8 mouse cellular contexts compared by ENCODE assay signal in genomic region chr10:85330938-85331691, GRCm38 (mm10). TPM values are rescaled to one million over a fixed set of nuclear protein-coding genes. Genes with fewer than 3 reads are reported as not detected.
A peak's percentile ranks its signal among the peaks of the same experiment; 100 is the strongest.
DNase-seq lines count a peak whose midpoint lies in the region; ATAC-seq and TF ChIP-seq lines count a peak whose summit lies in the region.

No protein-coding gene starts in this region.

- DNase-seq in lung, adult 18-20 months = peak; percentile 20 to 39
- no peak for DNase-seq in lung, adult 2 months
- DNase-seq in gastrocnemius, postnatal 14 days = peak; percentile 50
- DNase-seq in liver, embryonic 11.5 days (ENCODE audit: low spot score) = peak; percentile 56
- DNase-seq in spleen, adult 18-20 months = no peak
- DNase-seq in layer of hippocampus, adult 18-20 months (ENCODE audit: low spot score in 2 of 2) = no peak

- TF ChIP-seq POLR2A in lung, adult 2 months (IDR thresholded peaks at IDR 0.05; ENCODE audit: borderline replicate concordance, extremely low read depth, low read depth, low read length) = no peak

- H3K36me3 ChIP-seq in hindbrain, embryonic 16.5 days (ENCODE audit: control insufficient read depth, insufficient read depth, low read length) = no peaks in the 10 kb centered on the region
- H3K36me3 ChIP-seq in liver, embryonic 11.5 days (ENCODE audit: control insufficient read depth, insufficient read depth, low read length) = no peaks in the 10 kb centered on the region
- no peaks in the 10 kb centered on the region for H3K36me3 ChIP-seq in neural tube, embryonic 15.5 days

- no peaks in the 10 kb centered on the region for H3K27me3 ChIP-seq in hindbrain, embryonic 16.5 days (replicated peaks; ENCODE audit: control insufficient read depth, insufficient read depth, low read length)
- H3K27me3 ChIP-seq in liver, embryonic 11.5 days (replicated peaks; ENCODE audit: control insufficient read depth, insufficient read depth, low read length) = no peaks in the 10 kb centered on the region
- no peaks in the 10 kb centered on the region for H3K27me3 ChIP-seq in neural tube, embryonic 15.5 days (replicated peaks)

- H3K4me1 ChIP-seq in lung, adult 2 months (ENCODE audit: control insufficient read depth, insufficient read depth, low read length) = no peaks in the 10 kb centered on the region
- no peaks in the 10 kb centered on the region for H3K4me1 ChIP-seq in hindbrain, embryonic 16.5 days (ENCODE audit: control insufficient read depth, insufficient read depth, low read depth, low read length)
- H3K4me1 ChIP-seq in liver, embryonic 11.5 days (replicated peaks; ENCODE audit: control insufficient read depth, insufficient read depth, low read length) = no peaks in the 10 kb centered on the region
- no peaks in the 10 kb centered on the region for H3K4me1 ChIP-seq in neural tube, embryonic 15.5 days

- TF ChIP-seq CTCF in lung, adult 2 months (IDR thresholded peaks at IDR 0.05; ENCODE audit: insufficient read depth, low read length) = no peak

- H3K27ac ChIP-seq in hindbrain, embryonic 16.5 days (ENCODE audit: low read depth, low read length) = no peak overlapping the region
- no peak overlapping the region for H3K27ac ChIP-seq in liver, embryonic 11.5 days (ENCODE audit: low read depth, low read length)
- no peak overlapping the region for H3K27ac ChIP-seq in neural tube, embryonic 15.5 days (replicated peaks)

- H3K9ac ChIP-seq in hindbrain, embryonic 16.5 days (ENCODE audit: low read depth, low read length) = no peak overlapping the region
- H3K9ac ChIP-seq in liver, embryonic 11.5 days (ENCODE audit: low read depth, low read length) = no peak overlapping the region
- H3K9ac ChIP-seq in neural tube, embryonic 15.5 days (replicated peaks) = no peak overlapping the region

- no peak for ATAC-seq in hindbrain, embryonic 16.5 days
- peak; percentile 60 for ATAC-seq in liver, embryonic 11.5 days (replicated peaks; ENCODE audit: low FRiP score)
- ATAC-seq in neural tube, embryonic 15.5 days (ENCODE audit: low FRiP score) = no peak

- H3K4me3 ChIP-seq in lung, adult 2 months (replicated peaks; ENCODE audit: extremely low read depth, low read depth, low read length) = no peak overlapping the region
- no peak overlapping the region for H3K4me3 ChIP-seq in hindbrain, embryonic 16.5 days (ENCODE audit: low read length)
- no peak overlapping the region for H3K4me3 ChIP-seq in liver, embryonic 11.5 days (ENCODE audit: low read depth, low read length)
- H3K4me3 ChIP-seq in neural tube, embryonic 15.5 days (replicated peaks) = no peak overlapping the region

- H3K9me3 ChIP-seq in hindbrain, embryonic 16.5 days (ENCODE audit: control insufficient read depth, low read length) = no peaks in the 10 kb centered on the region
- no peaks in the 10 kb centered on the region for H3K9me3 ChIP-seq in liver, embryonic 11.5 days (ENCODE audit: control insufficient read depth, low read length)
- H3K9me3 ChIP-seq in neural tube, embryonic 15.5 days (replicated peaks) = no peaks in the 10 kb centered on the region

- H3K4me2 ChIP-seq in hindbrain, embryonic 16.5 days (ENCODE audit: low read length) = peak overlapping the region; percentile 6
- peak overlapping the region; percentile 8; the same call in 1 of the 2 replicates for H3K4me2 ChIP-seq in liver, embryonic 11.5 days
- H3K4me2 ChIP-seq in neural tube, embryonic 15.5 days = peak overlapping the region; percentile 32

- whole genome bisulfite sequencing in lung, adult 2 months = 11% methylated on average over 13 of the region's 13 CpGs
- 13% methylated on average over 13 of the region's 13 CpGs for WGBS in hindbrain, embryonic 16.5 days
- 17% methylated on average over 13 of the region's 13 CpGs for WGBS in liver, embryonic 11.5 days
- 10% methylated on average over 13 of the region's 13 CpGs for WGBS in neural tube, embryonic 15.5 days

- intact Hi-C loops in gastrocnemius, postnatal 14 days (cut with DNase I; ENCODE audit: low total_unique reads) = no loop called here

RNA-seq across cellular contexts. Expression of gene Btbd11, which starts 55.5 kb away (rescaled TPM):
- polyA plus RNA-seq in lung, adult 2 months (2012; rRNA removed) = 2.3 and 3.8 TPM in 2 replicates
- 1 to 10 TPM in 1 of 2 experiments, under 1 TPM in 1; 0.47 to 1.1 TPM for total RNA-seq in gastrocnemius, postnatal 14 days (2021)
- 25.4 and 25.7 TPM in 2 replicates for polyA plus RNA-seq in hindbrain, embryonic 16.5 days (2015; fragmentation: Nextera tagmentation; extraction: Ambion mirVana)
- polyA plus RNA-seq in liver, embryonic 11.5 days (2014; fragmentation: Nextera tagmentation; extraction: Ambion mirVana) = 0.51 and 0.88 TPM in 2 replicates
- 24.2 and 24.9 TPM in 2 replicates for polyA plus RNA-seq in neural tube, embryonic 15.5 days (2015; fragmentation: Nextera tagmentation; extraction: Ambion mirVana)
- total RNA-seq in layer of hippocampus, adult 18-20 months (2021) = 10 to 100 TPM; 18.3 to 23.0 TPM

Comparison
In these comparisons a context has a peak if more than half of its experiments do, and no peak if none do; other contexts are left out.
1. DNase-seq: peak in lung, adult 18-20 months (2 of 2), gastrocnemius, postnatal 14 days (single experiment) and liver, embryonic 11.5 days (single experiment); none in lung, adult 2 months (single experiment), spleen, adult 18-20 months (0 of 2) and layer of hippocampus, adult 18-20 months (0 of 2).
2. Peak in every context shown above with its lines, with median percentiles within 50 percentile points of each other: H3K4me2 ChIP-seq.